21 mouse cellular contexts compared by ENCODE assay signal in the genomic region with DNA sequence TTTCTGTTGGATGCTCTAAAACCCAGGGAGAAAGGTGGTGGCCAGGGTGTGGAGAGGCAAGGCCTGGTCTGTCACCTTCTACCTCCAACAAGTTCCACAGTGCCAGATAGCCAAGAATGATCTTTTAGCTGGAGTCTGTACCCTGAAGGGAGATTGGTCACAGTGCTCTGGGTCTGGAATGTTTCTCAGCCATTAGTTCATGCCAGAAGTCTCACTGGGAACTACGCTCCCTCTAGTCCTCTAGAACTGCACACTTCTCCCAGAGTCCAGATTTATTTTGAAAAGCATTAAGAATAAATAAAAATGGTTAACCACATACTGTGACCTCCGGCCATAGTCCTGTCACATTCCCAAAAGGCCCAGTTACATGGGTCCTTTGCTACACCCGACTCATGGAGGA.
DNase-seq lines count a peak whose midpoint lies in the region; TF ChIP-seq lines count a peak whose summit lies in the region.
"Had no signal": no experiment of that assay in that cellular context is flagged by ENCODE, and none has a peak within 500 bp of the region (broad histone marks: within the 10 kb centered on the region; RNA-seq: fewer than 3 reads in every experiment).

No protein-coding gene starts in this region.

- no peaks in the 10 kb centered on the region for H3K36me3 ChIP-seq in testis, adult 2 months (ENCODE audit: control insufficient read depth, insufficient read depth, low read length)
- H3K36me3 ChIP-seq: embryonic facial prominence, embryonic 10.5 days; embryonic facial prominence, embryonic 12.5 days; forebrain, embryonic 10.5 days; forebrain, embryonic 12.5 days had no signal

- peak overlapping the region; percentile 41; the same call in 1 of the 2 replicates for H3K27ac ChIP-seq in testis, adult 2 months (ENCODE audit: control insufficient read depth, insufficient read depth, low read depth, low read length)
- peak overlapping the region; percentile 1; the same call in 1 of the 2 replicates for H3K27ac ChIP-seq in embryonic fibroblast, embryonic 13.5 days (ENCODE audit: insufficient read depth, low read length)
- H3K27ac ChIP-seq: embryonic facial prominence, embryonic 10.5 days; embryonic facial prominence, embryonic 12.5 days; forebrain, embryonic 10.5 days; forebrain, embryonic 12.5 days had no signal

- H3K27me3 ChIP-seq in testis, adult 2 months (ENCODE audit: control insufficient read depth, insufficient read depth, low read length), result no peaks in the 10 kb centered on the region
- H3K27me3 ChIP-seq: embryonic facial prominence, embryonic 12.5 days; forebrain, embryonic 12.5 days had no signal

- TF ChIP-seq CTCF in testis, adult 2 months (IDR thresholded peaks at IDR 0.05; ENCODE audit: control insufficient read depth, insufficient read depth, insufficient replicate concordance, low read depth, low read length), result no peak
- no peak for TF ChIP-seq CTCF in embryonic fibroblast, embryonic 13.5 days (IDR thresholded peaks at IDR 0.05; ENCODE audit: borderline replicate concordance, insufficient read depth, low read length)

- no peak for TF ChIP-seq POLR2A in testis, adult 2 months (IDR thresholded peaks at IDR 0.05; ENCODE audit: control insufficient read depth, low read depth, low read length)
- no peak for TF ChIP-seq POLR2A in embryonic fibroblast, embryonic 13.5 days (IDR thresholded peaks at IDR 0.05; ENCODE audit: low read depth, low read length)

- H3K4me1 ChIP-seq in testis, adult 2 months (ENCODE audit: control insufficient read depth, insufficient read depth, low read length), result peaks cover 2% of the 10 kb centered on the region; the same call in 1 of the 2 replicates
- H3K4me1 ChIP-seq in embryonic fibroblast, embryonic 13.5 days (ENCODE audit: control insufficient read depth, insufficient read depth, low read length), result no peaks in the 10 kb centered on the region
- H3K4me1 ChIP-seq: embryonic facial prominence, embryonic 12.5 days had no signal

- DNase-seq in kidney, adult 11 months, result peak; percentile 19
- DNase-seq in kidney, postnatal 25 days, result no peak
- peak; percentile 2 to 43 for DNase-seq in kidney, adult 8-10 months
- DNase-seq in kidney, postnatal 14 days, result no peak
- DNase-seq in testis, postnatal 10 days (ENCODE audit: low spot score), result no peak
- DNase-seq in lung, postnatal 10 days, result no peak
- DNase-seq: adrenal gland, adult 8-10 months; adrenal gland, postnatal 14 days; adrenal gland, postnatal 36 days; cerebellum, adult 11-12 months; cerebellum, adult 2 months; cerebellum, adult 9-10 months; cerebellum, postnatal 10 days; cerebellum, postnatal 25 days had no signal

- no peak overlapping the region for H3K4me3 ChIP-seq in testis, adult 2 months (ENCODE audit: control insufficient read depth, low read depth, low read length)
- H3K4me3 ChIP-seq in embryonic fibroblast, embryonic 13.5 days (ENCODE audit: insufficient read depth, low read length), result no peak overlapping the region
- H3K4me3 ChIP-seq: embryonic facial prominence, embryonic 10.5 days; embryonic facial prominence, embryonic 12.5 days; erythroblast, embryonic 14.5 days; forebrain, embryonic 10.5 days; forebrain, embryonic 12.5 days had no signal

Comparison
In these comparisons a context has a peak if more than half of its experiments do, and no peak if none do; other contexts are left out.
1. DNase-seq: peak in kidney, adult 11 months (single experiment) and kidney, adult 8-10 months (2 of 2); none in kidney, postnatal 25 days (0 of 2), kidney, postnatal 14 days (single experiment), testis, postnatal 10 days (single experiment) and lung, postnatal 10 days (single experiment).